Mouse (Mus musculus) inflammation-experienced regulatory T-cells, adult 6 months (primary cell): ENCODE data around the gene Gm21812. TPM values are rescaled to one million over a fixed set of nuclear protein-coding genes. Genes with fewer than 3 reads are reported as not detected.
"Not testable (repeated sequence)": the region's sequence is repeated elsewhere in the genome, so short reads cannot be mapped to it uniquely, and the experiment has no call there.

Experiments
- ATAC-seq: one replicate; pipeline ENCODE4 v1.8.0; 2017
- polyA plus RNA-seq, 3 experiments: library from polyadenylated mRNA; unstranded; fragments of 100-300 nt; shearing (Covaris generic); gene quantifications; one replicate each; pipeline ENCODE4 v1.2.1; 2017

Gm21812 gene
- polyA plus RNA-seq: not detected

- ATAC-seq: not testable (repeated sequence)
These were observed at the start of gene Gm21812 for GRCm38 (mm10) chrY:9347084-9347483. Gene Gm21812, minus strand, starts transcription at chrY:9347184.

Other genes with a start within 250 kb of the Gm21812 start
- not detected for gene Gm21292, start 213.3 kb downstream of the Gm21812 start, polyA plus RNA-seq
- not detected for gene Gm21721, start 145.0 kb downstream of the Gm21812 start, polyA plus RNA-seq
- gene Gm21874, start 69.0 kb upstream of the Gm21812 start, polyA plus RNA-seq: not detected